Mouse (Mus musculus): ENCODE measurements around the gene Retreg1.

DNA sequence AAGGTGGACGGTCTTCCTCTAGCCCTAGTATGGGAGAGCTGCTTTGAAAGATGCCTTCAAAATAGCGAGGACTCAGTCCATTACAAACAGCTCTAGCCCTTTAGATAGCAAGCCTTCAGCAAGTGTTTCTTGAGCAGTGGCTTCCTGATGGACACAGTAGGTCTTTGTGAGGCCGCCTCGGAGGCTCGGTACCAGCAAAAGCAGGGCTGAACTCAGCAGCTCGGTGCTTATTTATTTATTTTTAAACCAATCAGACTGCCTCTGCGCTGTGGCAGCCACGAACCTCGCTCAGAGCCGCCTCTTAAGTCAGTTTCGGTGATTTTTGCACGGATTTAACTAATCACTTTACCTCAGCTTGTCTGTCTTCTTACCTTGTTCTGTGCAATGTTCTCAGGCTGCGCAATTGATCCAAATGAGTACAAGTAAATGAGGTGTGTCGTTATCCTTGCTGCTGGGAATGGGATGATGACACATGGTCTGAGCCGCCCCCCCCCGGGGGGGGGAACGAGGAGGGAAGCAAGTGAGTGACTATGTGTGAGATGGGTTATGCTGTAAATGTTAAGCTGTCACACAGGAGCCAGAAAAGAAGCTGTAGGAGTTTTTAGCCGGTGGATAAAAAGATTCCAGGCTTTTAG lies 11.4 kb downstream of the Retreg1 start:
- TF ChIP-seq CTCF (conservative IDR thresholded peaks at IDR 0.05; ENCODE audit: insufficient read depth, insufficient read length, low read depth, low read length), result no peak
- TF ChIP-seq POLR2A (IDR thresholded peaks at IDR 0.05; ENCODE audit: low read depth, low read length), result no peak
